Mouse (Mus musculus): ENCODE data around the gene Hoxd8.

- TF ChIP-seq POLR2A (IDR thresholded peaks at IDR 0.05; ENCODE audit: borderline replicate concordance, insufficient read depth, low read length) (no peak), CTCF (IDR thresholded peaks at IDR 0.05; ENCODE audit: borderline replicate concordance, insufficient read depth, low read depth, low read length) (no peak)
These were observed at the start of gene Hoxd8 for GRCm38 (mm10) chr2:74704393-74704998.

Measured in cerebellum, adult 2 months (tissue).